Mouse (Mus musculus) stomach, postnatal 0 days (tissue): Measurements from ENCODE around the gene Trp63. TPM values are rescaled to one million over a fixed set of nuclear protein-coding genes. Genes with fewer than 3 reads are reported as not detected.

ENCODE experiments used
- ATAC-seq: fragments of 200-750 bp; cut with Nextera tagmentation; 2 replicates; pipeline ENCODE4 v1.8.0; 2017; ENCODE audit not compliant: low FRiP score, low TSS enrichment
- DNase-seq: peaks from one replicate; pipeline ENCODE4 v3.0.0-alpha.2; 2016; ENCODE audit warnings: low spot score
- H3K27ac ChIP-seq: fragments of 300-500 bp; sonication (generic); replicated peaks from 2 replicates; pipeline ENCODE4 v1.5.1; 2014; ENCODE audit warnings: mild to moderate bottlenecking, control low read depth
- H3K27me3 ChIP-seq: fragments of 300-500 bp; sonication (generic); 2 replicates; pipeline ENCODE4 v1.6.1; 2014; ENCODE audit warnings: low read length; ENCODE audit not compliant: control insufficient read depth, insufficient read depth
- H3K36me3 ChIP-seq: fragments of 300-500 bp; sonication (generic); 2 replicates; pipeline ENCODE4 v1.6.1; 2014; ENCODE audit warnings: low read length, mixed read lengths; ENCODE audit not compliant: control insufficient read depth, insufficient read depth
- H3K4me1 ChIP-seq: fragments of 300-500 bp; sonication (generic); replicated peaks from 2 replicates; pipeline ENCODE4 v1.6.1; 2014; ENCODE audit warnings: antibody characterized with exemption; ENCODE audit not compliant: control insufficient read depth, insufficient read depth
- H3K4me2 ChIP-seq: fragments of 300-500 bp; sonication (generic); replicated peaks from 2 replicates; pipeline ENCODE4 v1.6.1; 2014; ENCODE audit warnings: low read depth, mild to moderate bottlenecking, control low read depth, moderate library complexity
- H3K4me3 ChIP-seq: fragments of 300-500 bp; sonication (generic); 2 replicates; pipeline ENCODE4 v1.5.1; 2014; ENCODE audit warnings: low read depth, low read length, control low read depth
- H3K9ac ChIP-seq: fragments of 300-500 bp; sonication (generic); 2 replicates; pipeline ENCODE4 v1.6.1; 2014; ENCODE audit warnings: mild to moderate bottlenecking, low read length, control low read depth, mixed read lengths
- H3K9me3 ChIP-seq: fragments of 300-500 bp; sonication (generic); 2 replicates; pipeline ENCODE4 v1.6.1; 2016; ENCODE audit warnings: low read length; ENCODE audit not compliant: control insufficient read depth
- CTCF ChIP-seq: IDR thresholded peaks from 2 replicates; pipeline ENCODE4 v1.5.1; 2016; ENCODE audit warnings: antibody characterized with exemption, low read depth, mild to moderate bottlenecking, moderate library complexity
- EP300 ChIP-seq: optimal IDR thresholded peaks from 2 replicates; pipeline ENCODE3; 2016; ENCODE audit warnings: antibody characterized with exemption
- WGBS: fragments of 180-500 bp; shearing (Covaris S2); extraction: QIAGEN DNeasy Blood & Tissue Kit; methylation state at CpG from one replicate; pipeline ENCODE4 v1.1.7; 2014; 5-methylcytosine and 5-hydroxymethylcytosine counted together
- polyA plus RNA-seq: library from polyadenylated mRNA; unstranded; fragments of >200 nt; fragmentation: Nextera tagmentation; extraction: Ambion mirVana; gene quantifications from 2 replicates; pipeline ENCODE4 v1.2.1, GENCODE M21; 2015

The Trp63 gene
- polyA plus RNA-seq, 1 experiment from 2014 or later: 21.6 TPM

DNA sequence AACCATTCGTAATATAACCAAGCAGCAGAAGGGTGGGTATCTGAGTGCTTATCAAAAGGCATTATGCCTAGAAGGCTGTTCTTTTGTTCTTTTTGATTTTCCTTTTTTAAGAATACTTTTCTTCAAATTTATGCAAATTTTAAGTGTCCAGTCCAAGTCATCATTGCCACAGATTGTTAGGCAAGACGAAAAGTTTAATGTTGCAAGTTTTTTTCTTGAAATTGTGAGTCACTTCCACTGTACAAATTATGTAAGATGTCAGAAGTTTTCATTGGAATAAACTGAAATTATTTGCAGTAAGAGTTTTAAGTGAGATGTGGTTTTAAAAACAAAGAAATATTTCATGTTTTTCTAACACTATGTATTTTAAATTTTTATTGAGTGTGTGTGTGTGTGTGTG, 100.7 kb downstream of the Trp63 start:
- no peaks in the 10 kb centered on the region for H3K27me3 ChIP-seq
- TF ChIP-seq CTCF: no peak
- no peak for TF ChIP-seq EP300
- H3K4me3 ChIP-seq: no peak overlapping the region
- H3K36me3 ChIP-seq: no peaks in the 10 kb centered on the region
- no peak overlapping the region for H3K9ac ChIP-seq
- H3K4me2 ChIP-seq: no peak overlapping the region
- no peaks in the 10 kb centered on the region for H3K4me1 ChIP-seq
- DNase-seq (no peak), ATAC-seq (no peak)
- H3K9me3 ChIP-seq: no peaks in the 10 kb centered on the region
- WGBS: 78% methylated on average over 2 of the region's 2 CpGs
- H3K27ac ChIP-seq: no peak overlapping the region

GRCm38 (mm10) chr16:25786457-25786856, 102.9 kb downstream of the Trp63 start:
- Histone ChIP-seq H3K9ac (no peak overlapping the region), H3K9me3 (no peaks in the 10 kb centered on the region), H3K27ac (no peak overlapping the region), H3K27me3 (no peaks in the 10 kb centered on the region), H3K4me2 (no peak overlapping the region), H3K36me3 (no peaks in the 10 kb centered on the region), H3K4me1 (no peaks in the 10 kb centered on the region), H3K4me3 (no peak overlapping the region)
- ATAC-seq (no peak), DNase-seq (no peak)
- TF ChIP-seq CTCF (no peak), EP300 (no peak)
- WGBS: 66% methylated on average over 5 of the region's 5 CpGs

DNA sequence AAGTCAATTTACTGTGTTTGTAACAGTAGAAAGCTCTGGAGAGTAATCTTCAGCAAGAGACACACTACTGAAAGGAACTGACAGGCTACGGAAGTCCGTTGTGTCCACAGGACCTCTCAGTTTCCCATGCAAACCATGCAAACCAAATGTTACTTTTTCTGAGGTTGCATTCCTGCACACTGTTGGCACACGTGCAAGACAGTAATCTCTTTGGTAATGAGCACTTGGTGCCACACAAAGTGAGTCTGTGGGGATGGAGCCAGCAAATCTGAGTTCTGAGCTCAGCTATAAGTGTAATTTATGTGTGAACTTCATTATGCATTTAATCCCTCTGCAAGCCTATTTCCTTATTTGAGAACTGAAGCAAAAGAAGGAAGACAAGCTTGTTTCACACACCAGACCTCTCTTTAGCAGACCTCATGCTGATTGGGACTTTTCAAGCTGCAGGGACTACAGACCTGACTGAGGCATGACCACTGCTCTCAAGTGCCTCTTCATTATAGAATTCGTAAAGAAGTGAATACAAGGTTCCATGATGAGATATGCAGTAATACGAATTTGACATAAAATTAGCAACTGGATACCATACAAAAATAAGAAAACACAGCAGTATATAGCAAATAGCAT, 109.2 kb downstream of the Trp63 start:
- H3K9ac ChIP-seq: no peak overlapping the region
- DNase-seq: no peak
- H3K27ac ChIP-seq: 0 out of 2 replicates have a peak overlapping the region, but pooled peaks have one; percentile 31
- no peaks in the 10 kb centered on the region for H3K9me3 ChIP-seq
- ATAC-seq: no peak
- 55% methylated on average over 5 of the region's 5 CpGs for WGBS
- H3K36me3 ChIP-seq: no peaks in the 10 kb centered on the region
- TF ChIP-seq EP300 (no peak), CTCF (no peak)
- H3K4me1 ChIP-seq: no peaks in the 10 kb centered on the region
- no peak overlapping the region for H3K4me2 ChIP-seq
- H3K27me3 ChIP-seq: no peaks in the 10 kb centered on the region
- no peak overlapping the region for H3K4me3 ChIP-seq

- no peak for DNase-seq
- WGBS: 83% methylated on average over 4 of the region's 4 CpGs
- no peak for TF ChIP-seq EP300
- no peak for TF ChIP-seq CTCF
- Histone ChIP-seq H3K4me3 (no peak overlapping the region), H3K27me3 (no peaks in the 10 kb centered on the region), H3K4me2 (no peak overlapping the region), H3K9me3 (no peaks in the 10 kb centered on the region), H3K4me1 (no peaks in the 10 kb centered on the region), H3K36me3 (no peaks in the 10 kb centered on the region), H3K27ac (no peak overlapping the region), H3K9ac (no peak overlapping the region)
- ATAC-seq: no peak
Measured at GRCm38 (mm10) chr16:25797732-25798294, 114.2 kb downstream of the Trp63 start.

DNA sequence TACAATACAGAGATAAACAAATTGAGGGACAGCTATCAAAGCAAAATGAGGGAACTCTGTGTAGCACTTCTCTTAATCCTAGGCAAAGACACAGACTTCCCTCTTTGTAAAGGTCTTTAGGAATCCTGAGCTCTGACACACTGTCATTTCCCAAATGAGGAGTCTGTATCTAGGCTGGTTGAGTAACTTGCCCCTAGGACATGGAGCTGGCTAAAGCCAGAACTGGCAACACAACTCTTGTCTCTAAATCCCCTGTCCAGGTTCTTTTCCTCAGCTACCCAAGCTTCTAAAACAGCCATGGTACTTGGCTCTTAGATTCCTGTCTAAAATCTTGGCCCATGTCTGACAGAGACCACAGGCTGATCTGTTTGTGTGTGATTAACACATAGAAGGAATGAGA, 116.1 kb downstream of the Trp63 start:
- no peak for ATAC-seq
- Histone ChIP-seq H3K4me1 (no peaks in the 10 kb centered on the region), H3K9me3 (no peaks in the 10 kb centered on the region), H3K9ac (no peak overlapping the region), H3K36me3 (no peaks in the 10 kb centered on the region), H3K27me3 (no peaks in the 10 kb centered on the region), H3K4me3 (no peak overlapping the region), H3K27ac (no peak overlapping the region), H3K4me2 (no peak overlapping the region)
- no peak for TF ChIP-seq CTCF
- no peak for TF ChIP-seq EP300
- no peak for DNase-seq

GRCm38 (mm10) chr16:25804955-25805354, 121.4 kb downstream of the Trp63 start:
- DNase-seq (no peak), ATAC-seq (no peak)
- Histone ChIP-seq H3K9me3 (no peaks in the 10 kb centered on the region), H3K27me3 (no peaks in the 10 kb centered on the region), H3K4me3 (peak overlapping the region; percentile 23; the same call in 1 of the 2 replicates), H3K27ac (peak overlapping the region; percentile 53), H3K4me2 (0 out of 2 replicates have a peak overlapping the region, but pooled peaks have one; percentile 25), H3K36me3 (no peaks in the 10 kb centered on the region), H3K9ac (no peak overlapping the region), H3K4me1 (no peaks in the 10 kb centered on the region)
- TF ChIP-seq CTCF: no peak
- TF ChIP-seq EP300: no peak
- WGBS: 59% methylated on average over 3 of the region's 3 CpGs
